Mouse (Mus musculus) sigmoid colon, adult 10 weeks (tissue): Measurements from ENCODE around the gene Olfr131. TPM values are rescaled to one million over a fixed set of nuclear protein-coding genes. Genes with fewer than 3 reads are reported as not detected.

Experiments
- polyA plus RNA-seq: library from polyadenylated mRNA; stranded (reverse); fragments of 350-450 nt; fragmentation: Illumina TruSeq; extraction: RNeasy Lipid Tissue Mini Kit (QIAGEN cat#74804); gene quantifications from one replicate; pipeline ENCODE4 v1.2.3, GENCODE M21; 2014; ENCODE audit warnings: low read depth, low replicate concordance

Gene Olfr131
- polyA plus RNA-seq = not detected

GRCm38 (mm10) chr17:38088593-38088992, at the start of gene Olfr131:
Olfr131 (minus strand) TSS chr17:38088693.

DNA sequence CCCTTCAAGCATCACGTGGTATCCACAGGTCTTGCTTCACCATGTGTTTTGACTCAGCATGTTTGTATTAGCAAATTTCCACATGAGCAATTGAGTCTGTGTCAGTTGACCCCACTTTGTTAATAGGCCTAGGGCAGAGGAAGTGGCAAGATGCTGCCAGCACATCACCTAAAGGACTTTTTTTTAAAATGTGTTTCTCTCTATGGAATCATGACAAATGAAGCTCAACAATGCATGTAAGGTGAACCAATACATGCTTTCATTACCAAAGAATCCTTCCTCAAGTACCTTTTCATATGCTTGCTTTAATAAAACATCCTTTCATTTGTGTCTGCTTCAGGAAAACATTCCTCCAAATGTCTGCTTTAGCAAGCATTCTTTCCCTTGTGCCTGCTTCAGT, 45.9 kb upstream of the Olfr131 start, which contains the start of gene Olfr132:
Gene Olfr132 (minus strand): TSS at position 101 of the 400 bp plus-strand sequence.

DNA sequence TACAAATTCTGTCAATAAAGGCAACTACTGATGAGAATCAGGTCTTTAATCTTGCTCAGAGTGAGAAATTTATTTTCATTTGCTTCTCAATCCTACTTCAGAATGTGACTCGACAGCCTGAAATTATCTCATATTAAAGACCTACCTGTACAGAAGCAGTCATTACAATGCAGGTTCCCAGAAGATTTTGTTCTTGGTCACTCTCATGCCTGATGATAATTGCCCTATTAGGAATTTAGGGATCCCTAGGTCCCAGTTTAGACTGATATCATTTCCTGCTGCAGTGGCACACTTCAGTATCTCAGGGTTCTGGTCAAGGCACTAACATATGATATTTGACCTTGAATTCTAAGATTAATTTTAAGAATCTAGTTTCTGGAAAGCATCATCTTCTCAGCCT, 24.9 kb downstream of the Olfr131 start, which contains the start of gene Olfr130:
Gene Olfr130 (plus strand): TSS at position 301 of the 400 bp plus-strand sequence.

DNA sequence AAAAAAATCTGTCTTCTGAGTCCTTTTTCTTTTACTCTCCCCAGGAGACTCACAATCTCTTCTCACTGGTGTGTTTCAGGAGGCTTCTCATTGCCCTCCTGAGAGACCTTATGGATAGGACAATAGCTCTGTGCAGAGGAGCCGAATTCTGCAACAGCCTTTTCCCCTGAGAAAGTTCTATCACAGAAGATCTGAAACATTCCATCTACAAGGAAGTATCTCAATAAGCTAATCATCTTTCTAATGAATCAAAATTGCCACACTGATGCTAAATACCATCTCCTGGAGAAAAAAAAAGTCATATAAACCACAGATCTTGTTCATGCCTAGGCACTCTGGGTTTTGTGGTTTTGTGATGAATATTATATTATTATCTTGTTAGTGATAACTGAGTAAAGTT, 28.5 kb downstream of the Olfr131 start, which contains the start of gene Olfr129:
Gene Olfr129 (minus strand): TSS at position 101 of the 400 bp plus-strand sequence.

Other genes with a start within 250 kb of the Olfr131 start
- gene Olfr126, start 241.2 kb downstream of the Olfr131 start, polyA plus RNA-seq = not detected
- not detected for gene Olfr127, start 188.3 kb downstream of the Olfr131 start, polyA plus RNA-seq
- not detected for gene Olfr128, start 168.1 kb downstream of the Olfr131 start, polyA plus RNA-seq
- gene Olfr761, start 135.6 kb downstream of the Olfr131 start, polyA plus RNA-seq = not detected
- not detected for gene Olfr129, start 28.6 kb downstream of the Olfr131 start, polyA plus RNA-seq
- gene Olfr130, start 24.8 kb downstream of the Olfr131 start, polyA plus RNA-seq = not detected
- not detected for gene Olfr132, start 45.8 kb upstream of the Olfr131 start, polyA plus RNA-seq
- gene Olfr133, start 56.6 kb upstream of the Olfr131 start, polyA plus RNA-seq = not detected
- gene Olfr134, start 82.7 kb upstream of the Olfr131 start, polyA plus RNA-seq = not detected
- not detected for gene Olfr135, start 115.6 kb upstream of the Olfr131 start, polyA plus RNA-seq
- gene Olfr138, start 172.3 kb upstream of the Olfr131 start, polyA plus RNA-seq = not detected
- gene Olfr137, start 218.9 kb upstream of the Olfr131 start, polyA plus RNA-seq = not detected
- not detected for gene Olfr136, start 241.1 kb upstream of the Olfr131 start, polyA plus RNA-seq